Mouse (Mus musculus) embryonic facial prominence, embryonic 13.5 days (tissue): Measurements from ENCODE around the gene Gm9999. TPM values are rescaled to one million over a fixed set of nuclear protein-coding genes. Genes with fewer than 3 reads are reported as not detected.

ENCODE experiments used
- ATAC-seq: fragments of 200-750 bp; cut with Nextera tagmentation; 2 replicates; pipeline ENCODE4 v1.8.0; 2017; ENCODE audit warnings: low read depth; ENCODE audit not compliant: insufficient number of reproducible peaks, insufficient read depth, low FRiP score, low TSS enrichment
- H3K27ac ChIP-seq: fragments of 300-500 bp; sonication (generic); 2 replicates; pipeline ENCODE4 v1.5.1; 2015; ENCODE audit warnings: moderate library complexity, mild to moderate bottlenecking, inconsistent platforms
- H3K27me3 ChIP-seq: fragments of 300-500 bp; sonication (generic); 2 replicates; pipeline ENCODE4 v1.6.1; 2015; ENCODE audit warnings: mild to moderate bottlenecking, inconsistent platforms
- H3K36me3 ChIP-seq: fragments of 300-500 bp; sonication (generic); 2 replicates; pipeline ENCODE4 v1.6.1; 2015; ENCODE audit warnings: mild to moderate bottlenecking, inconsistent platforms
- H3K4me1 ChIP-seq: fragments of 300-500 bp; sonication (generic); 2 replicates; pipeline ENCODE4 v1.6.1; 2015; ENCODE audit warnings: inconsistent platforms
- H3K4me2 ChIP-seq: fragments of 300-500 bp; sonication (generic); 2 replicates; pipeline ENCODE4 v1.6.1; 2015; ENCODE audit warnings: moderate library complexity, mild to moderate bottlenecking, inconsistent platforms
- H3K4me3 ChIP-seq: fragments of 300-500 bp; sonication (generic); 2 replicates; pipeline ENCODE4 v1.5.1; 2015; ENCODE audit warnings: mild to moderate bottlenecking, inconsistent platforms
- H3K9ac ChIP-seq: fragments of 300-500 bp; sonication (generic); 2 replicates; pipeline ENCODE4 v1.6.1; 2015; ENCODE audit warnings: mild to moderate bottlenecking, inconsistent platforms
- H3K9me3 ChIP-seq: fragments of 300-500 bp; sonication (generic); 2 replicates; pipeline ENCODE4 v1.6.1; 2016; ENCODE audit warnings: inconsistent platforms
- WGBS: fragments of 180-500 bp; shearing (Covaris S2); methylation state at CpG from one replicate; pipeline ENCODE4 v1.1.7; 2015; ENCODE audit warnings: mixed read lengths; 5-methylcytosine and 5-hydroxymethylcytosine counted together
- polyA plus RNA-seq: library from polyadenylated mRNA; unstranded; fragments of >200 nt; fragmentation: Nextera tagmentation; extraction: Ambion mirVana; gene quantifications from 2 replicates; pipeline ENCODE4 v1.2.1, GENCODE M21; 2015

The Gm9999 gene
- polyA plus RNA-seq, 1 experiment from 2014 or later = not detected

DNA sequence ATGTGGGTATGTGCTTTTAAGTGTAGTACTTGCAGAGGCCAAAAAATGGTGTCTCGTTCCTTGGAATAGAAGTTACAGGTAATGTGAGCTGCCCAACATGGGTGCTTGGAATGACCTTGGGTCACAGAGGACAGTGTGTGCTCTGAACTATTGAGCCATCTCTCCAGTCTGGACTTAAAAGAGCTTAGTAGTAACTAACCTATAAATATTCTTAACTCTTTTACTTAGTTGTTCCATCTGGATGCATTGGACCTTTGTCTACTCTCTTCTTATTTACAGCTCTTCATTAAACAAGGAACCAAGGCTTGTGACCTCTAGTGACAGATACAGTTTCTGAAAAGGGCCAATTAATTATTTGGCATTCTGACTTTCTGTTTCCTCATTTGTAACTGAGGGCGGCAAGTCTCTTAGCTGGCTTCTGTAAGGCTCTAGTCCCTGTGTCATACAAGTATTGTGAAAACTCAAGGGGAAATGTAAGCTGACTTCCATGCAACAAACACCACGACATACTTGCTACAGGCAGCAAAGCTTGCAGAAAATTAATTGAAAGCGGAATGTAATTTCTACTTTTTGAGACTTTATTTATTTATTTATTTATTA, 51.5 kb downstream of the Gm9999 start:
- Histone ChIP-seq H3K4me3 (no peak overlapping the region), H3K36me3 (no peaks in the 10 kb centered on the region), H3K9me3 (no peaks in the 10 kb centered on the region), H3K27me3 (no peaks in the 10 kb centered on the region), H3K4me1 (no peaks in the 10 kb centered on the region), H3K27ac (no peak overlapping the region), H3K9ac (no peak overlapping the region), H3K4me2 (no peak overlapping the region)
- ATAC-seq = no peak
- WGBS = 84% methylated on average over 4 of the region's 4 CpGs

DNA sequence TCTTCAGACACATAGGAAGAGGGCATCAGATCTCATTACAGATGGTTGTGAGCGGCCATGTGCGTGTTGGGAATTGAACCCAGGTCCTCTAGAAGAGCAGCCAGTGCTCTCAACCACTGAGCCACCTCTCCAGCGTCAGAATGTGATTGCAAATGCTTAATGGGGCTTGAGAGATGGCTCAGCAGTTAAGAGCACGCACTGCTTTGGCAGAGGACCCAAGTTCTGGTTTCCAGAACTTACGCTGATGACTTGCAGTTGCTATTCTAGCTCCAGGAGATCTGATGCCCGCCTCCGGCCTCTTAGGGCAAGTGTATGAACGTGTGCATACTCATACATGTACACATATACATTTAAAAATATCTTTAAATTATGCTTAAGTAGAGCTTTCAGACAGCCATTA, 52.0 kb downstream of the Gm9999 start:
- 81% methylated on average over 8 of the region's 8 CpGs for WGBS
- H3K36me3 ChIP-seq = no peaks in the 10 kb centered on the region
- H3K4me3 ChIP-seq = no peak overlapping the region
- H3K9me3 ChIP-seq = no peaks in the 10 kb centered on the region
- no peak overlapping the region for H3K27ac ChIP-seq
- H3K4me1 ChIP-seq = no peaks in the 10 kb centered on the region
- no peak overlapping the region for H3K9ac ChIP-seq
- ATAC-seq = no peak
- H3K27me3 ChIP-seq = no peaks in the 10 kb centered on the region
- no peak overlapping the region for H3K4me2 ChIP-seq

Other genes starting within 250 kb of the Gm9999 start
- 0.78 TPM in 1 of 2 replicates, not detected in the other for gene Saa1, start 240.6 kb upstream of the Gm9999 start, polyA plus RNA-seq
- gene Saa2, start 231.8 kb upstream of the Gm9999 start, polyA plus RNA-seq = not detected in 2 replicates
- 25.0 and 25.7 TPM in 2 replicates for gene Hps5, start 187.5 kb upstream of the Gm9999 start, polyA plus RNA-seq
- gene Gtf2h1, start 187.5 kb upstream of the Gm9999 start, polyA plus RNA-seq = 50.8 and 53.6 TPM in 2 replicates
- 1,326 and 1,347 TPM in 2 replicates for gene Ldha, start 142.1 kb upstream of the Gm9999 start, polyA plus RNA-seq
- not detected in 2 replicates for gene Ldhc, start 122.4 kb upstream of the Gm9999 start, polyA plus RNA-seq
- 198 TPM in 2 replicates for gene Tsg101, start 63.6 kb upstream of the Gm9999 start, polyA plus RNA-seq
- gene Uevld, start 25.1 kb upstream of the Gm9999 start, polyA plus RNA-seq = 10.3 and 11.2 TPM in 2 replicates
- 18.8 and 20.0 TPM in 2 replicates for gene Spty2d1, start 24.8 kb downstream of the Gm9999 start, polyA plus RNA-seq
- gene Tmem86a, start 67.0 kb downstream of the Gm9999 start, polyA plus RNA-seq = 17.4 and 18.9 TPM in 2 replicates
- gene Ptpn5, start 150.1 kb downstream of the Gm9999 start, polyA plus RNA-seq = 0.61 and 1.5 TPM in 2 replicates
- gene Mrgpra6, start 221.3 kb downstream of the Gm9999 start, polyA plus RNA-seq = not detected in 2 replicates